Mouse (Mus musculus) urinary bladder, postnatal 14 days (tissue): ENCODE measurements at regions not wholly inside any gene's neighbourhood (a gene's known extent, or its start where the extent isn't known, plus 50 kb on each side); places are given as distances from the start of the nearest gene placed in this dataset.

Experiments used
- DNase-seq: peaks from one replicate; pipeline ENCODE4 v3.0.0; 2021; ENCODE audit warnings: low spot score

DNA sequence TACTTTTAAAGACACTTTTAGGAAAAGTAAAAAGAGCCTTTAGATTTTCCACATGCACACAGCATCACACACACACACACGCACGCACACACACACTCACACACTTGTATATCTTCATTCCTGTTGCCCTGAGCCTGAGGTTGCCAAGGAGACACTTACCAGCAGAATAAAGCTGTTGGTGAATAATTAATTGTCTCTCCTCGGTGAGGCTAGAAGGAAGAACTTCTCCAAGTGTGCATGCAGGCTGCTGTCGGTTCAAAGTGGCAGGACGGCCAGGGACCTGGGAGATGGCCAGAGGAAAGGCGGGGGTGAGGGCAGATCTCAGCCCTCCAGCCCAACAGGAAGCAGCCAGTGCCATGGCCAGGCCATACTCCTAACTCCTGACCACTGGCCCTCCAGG is 98.6 kb upstream of the Prok2 start:
- DNase-seq: no peak

DNA sequence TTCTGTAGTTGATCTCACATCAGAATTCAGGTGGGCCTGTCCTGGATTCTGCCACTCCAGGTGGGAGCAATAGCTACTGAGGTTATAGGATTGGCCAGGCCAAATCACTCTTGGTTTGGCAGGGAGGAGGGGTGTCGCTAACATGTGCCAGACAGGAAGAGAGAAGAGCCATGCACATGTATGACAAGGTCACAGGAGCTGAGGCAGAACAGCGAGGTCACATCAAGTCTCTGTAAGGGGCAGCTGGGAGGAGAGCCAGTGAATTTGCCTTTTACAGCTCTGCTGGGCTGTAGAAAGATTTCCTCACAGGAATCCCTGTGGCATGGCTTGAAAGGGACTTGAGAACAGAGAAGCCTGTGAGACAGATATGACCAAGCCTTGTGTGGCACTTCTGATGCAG is 96.3 kb upstream of the Prok2 start:
- no peak for DNase-seq

DNA sequence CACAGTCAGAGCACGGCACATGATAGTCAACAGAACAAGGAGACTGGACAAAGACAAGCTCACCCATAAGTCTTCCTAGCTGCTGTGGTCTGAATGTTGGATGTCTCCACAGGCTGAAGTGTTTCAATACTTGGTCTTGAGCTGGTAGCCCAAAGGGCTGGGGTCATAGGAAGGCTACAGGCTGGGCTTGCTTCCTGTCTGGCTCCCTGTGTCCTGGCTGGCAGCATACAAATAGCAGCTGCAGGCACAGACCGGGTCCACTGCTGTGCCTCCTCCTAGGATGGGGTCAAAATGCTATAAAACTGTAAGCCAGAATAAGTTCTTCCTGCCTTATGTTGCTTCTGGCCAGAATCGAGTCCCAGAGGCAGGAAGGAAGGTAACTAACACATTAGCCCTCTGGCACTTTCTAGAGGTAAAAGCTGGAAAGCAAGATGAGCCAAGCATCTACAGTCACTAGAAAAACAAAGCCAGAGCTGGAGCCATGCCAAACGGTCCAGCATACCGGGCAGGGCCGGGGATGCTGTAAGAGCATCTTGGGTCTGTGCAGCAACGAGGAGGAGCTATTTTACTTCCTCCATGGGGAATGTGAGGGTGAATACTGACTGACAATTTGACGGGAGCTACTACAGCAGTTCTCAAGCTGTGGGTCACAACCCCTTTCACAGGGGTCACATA is 93.2 kb upstream of the Prok2 start:
- DNase-seq: no peak

DNA sequence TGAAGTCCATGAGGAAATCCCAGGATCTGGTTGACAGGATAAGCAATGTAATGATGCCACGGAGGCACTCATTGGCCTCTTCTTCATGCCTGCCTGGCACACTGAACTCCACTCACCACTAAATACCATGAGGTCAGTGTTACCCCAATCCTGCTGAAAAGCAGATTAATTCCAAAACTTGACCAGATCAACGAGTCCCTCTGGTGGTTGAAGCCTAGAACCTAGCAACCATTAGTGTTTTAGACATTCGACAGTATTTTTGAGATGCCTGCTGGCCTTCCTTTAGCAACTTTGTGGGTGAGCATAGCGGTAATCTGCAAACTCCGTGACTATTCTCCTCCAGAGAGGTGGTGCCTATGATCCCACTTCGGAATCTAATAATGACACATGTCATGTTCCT is 92.3 kb upstream of the Prok2 start:
- DNase-seq: no peak

DNA sequence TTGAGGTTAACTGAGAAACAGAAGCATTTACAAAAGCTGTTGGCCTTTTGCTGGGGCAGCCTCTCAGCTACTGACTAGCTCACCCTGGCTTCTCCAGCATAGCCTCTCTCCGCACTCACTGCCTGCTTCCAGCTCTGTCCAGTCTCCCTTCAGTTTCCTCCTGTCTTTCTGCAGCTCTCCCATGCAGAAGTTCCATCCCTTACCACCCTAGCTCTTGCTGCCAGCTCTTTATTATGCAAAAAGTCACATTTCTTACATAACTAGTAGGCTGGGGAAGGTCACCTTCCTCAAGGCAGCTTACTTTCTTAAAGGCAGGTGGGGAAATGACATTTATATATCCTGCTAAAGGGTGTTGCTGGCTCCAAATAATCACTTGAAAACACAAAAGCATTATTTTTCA is 91.1 kb upstream of the Prok2 start:
- no peak for DNase-seq

DNA sequence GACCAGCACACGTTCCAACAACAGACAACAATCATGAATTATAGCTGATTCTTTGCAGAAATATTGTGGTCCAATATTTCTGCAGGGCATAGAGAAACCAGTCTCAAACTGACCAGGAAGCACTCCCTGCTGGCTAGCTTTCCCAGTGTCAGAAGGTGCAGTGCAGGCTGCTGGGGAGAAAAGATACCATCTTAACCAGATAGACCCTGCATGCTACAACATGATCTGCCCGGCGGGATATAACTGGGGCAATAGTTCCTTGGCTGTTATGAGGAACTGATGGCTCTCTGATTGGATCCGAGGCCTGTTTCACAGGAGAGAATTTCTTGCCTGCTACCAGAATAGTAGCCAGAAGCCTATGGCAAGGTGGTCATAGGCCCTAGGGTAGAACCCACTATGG is 86.9 kb upstream of the Prok2 start:
- DNase-seq: peak; percentile 53

DNA sequence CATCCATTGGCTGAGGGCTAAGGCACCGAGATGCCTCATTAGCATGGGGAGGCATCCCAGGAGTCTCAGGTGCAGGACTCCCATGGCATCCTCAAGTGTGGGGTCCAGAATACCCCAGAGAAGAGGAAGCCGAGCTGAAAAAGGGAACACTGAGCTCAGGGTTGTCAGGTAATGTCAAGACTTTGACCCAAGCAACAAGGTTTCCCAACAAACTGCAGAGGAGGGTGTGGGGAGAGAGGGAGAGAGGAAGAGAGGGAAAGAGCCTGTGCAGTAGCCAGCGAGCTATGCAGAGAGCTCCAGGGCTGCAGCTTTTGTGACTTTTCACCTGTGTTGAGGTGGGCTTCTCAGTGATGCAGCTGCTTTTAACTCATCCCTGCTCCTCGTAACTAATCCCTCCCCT is 85.7 kb upstream of the Prok2 start:
- DNase-seq: no peak

DNA sequence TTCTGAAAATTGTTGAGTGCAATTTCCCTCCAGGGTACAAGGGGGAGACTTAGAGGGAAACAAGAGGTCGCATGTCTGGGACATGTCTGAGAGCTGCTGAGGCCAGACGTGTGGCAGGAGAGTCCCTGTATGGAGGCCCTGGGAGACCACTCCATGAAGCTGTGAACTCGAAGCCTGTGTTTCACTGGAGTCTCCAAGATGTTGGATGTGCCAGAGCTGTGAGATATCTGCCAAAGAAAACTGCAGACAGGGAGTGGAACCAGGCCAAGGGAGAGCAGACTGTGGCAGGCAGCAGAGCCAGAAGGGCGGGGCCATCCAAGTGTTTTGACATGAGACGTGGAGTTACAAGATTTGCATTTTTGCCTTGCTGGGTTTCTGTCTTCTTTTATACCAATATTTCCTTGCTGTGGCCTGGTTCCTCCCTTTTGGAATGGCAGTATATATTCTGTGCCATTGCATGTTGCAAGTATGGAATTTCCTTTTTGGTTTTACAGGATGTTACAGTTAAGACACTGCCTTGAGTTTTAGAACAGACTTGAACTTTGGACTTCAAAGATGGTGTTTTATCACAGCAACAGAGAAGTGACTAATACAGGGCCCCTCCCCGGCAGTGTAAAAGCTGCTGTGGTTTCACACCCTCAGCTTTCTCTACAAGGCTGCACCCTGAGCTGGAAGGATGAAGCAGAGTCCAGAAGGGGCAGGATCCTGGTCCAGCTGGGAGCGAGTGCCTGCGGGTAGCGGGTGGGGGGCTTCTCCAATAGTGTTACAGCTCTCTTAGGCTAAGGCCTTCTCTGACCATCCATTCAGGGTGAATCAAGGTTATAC is 85.0 kb upstream of the Prok2 start:
- peak; percentile 81 for DNase-seq

DNA sequence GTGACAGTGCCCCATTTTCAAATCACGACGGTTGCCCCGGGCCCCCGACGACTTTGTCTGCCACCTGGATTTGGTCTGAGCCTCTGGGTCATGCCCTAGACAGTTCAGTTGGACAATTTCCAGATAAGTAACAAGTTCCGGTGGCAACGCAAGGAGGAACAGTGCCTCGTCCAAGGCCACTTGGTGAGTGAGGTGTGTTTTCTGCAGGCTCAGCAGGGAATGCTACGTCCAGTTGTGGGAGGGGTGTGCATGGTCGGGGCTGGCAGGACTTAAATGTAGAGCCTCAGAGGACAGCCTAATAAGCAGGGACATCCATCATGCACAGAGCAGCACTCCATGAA is 78.7 kb upstream of the Prok2 start:
- DNase-seq: no peak

DNA sequence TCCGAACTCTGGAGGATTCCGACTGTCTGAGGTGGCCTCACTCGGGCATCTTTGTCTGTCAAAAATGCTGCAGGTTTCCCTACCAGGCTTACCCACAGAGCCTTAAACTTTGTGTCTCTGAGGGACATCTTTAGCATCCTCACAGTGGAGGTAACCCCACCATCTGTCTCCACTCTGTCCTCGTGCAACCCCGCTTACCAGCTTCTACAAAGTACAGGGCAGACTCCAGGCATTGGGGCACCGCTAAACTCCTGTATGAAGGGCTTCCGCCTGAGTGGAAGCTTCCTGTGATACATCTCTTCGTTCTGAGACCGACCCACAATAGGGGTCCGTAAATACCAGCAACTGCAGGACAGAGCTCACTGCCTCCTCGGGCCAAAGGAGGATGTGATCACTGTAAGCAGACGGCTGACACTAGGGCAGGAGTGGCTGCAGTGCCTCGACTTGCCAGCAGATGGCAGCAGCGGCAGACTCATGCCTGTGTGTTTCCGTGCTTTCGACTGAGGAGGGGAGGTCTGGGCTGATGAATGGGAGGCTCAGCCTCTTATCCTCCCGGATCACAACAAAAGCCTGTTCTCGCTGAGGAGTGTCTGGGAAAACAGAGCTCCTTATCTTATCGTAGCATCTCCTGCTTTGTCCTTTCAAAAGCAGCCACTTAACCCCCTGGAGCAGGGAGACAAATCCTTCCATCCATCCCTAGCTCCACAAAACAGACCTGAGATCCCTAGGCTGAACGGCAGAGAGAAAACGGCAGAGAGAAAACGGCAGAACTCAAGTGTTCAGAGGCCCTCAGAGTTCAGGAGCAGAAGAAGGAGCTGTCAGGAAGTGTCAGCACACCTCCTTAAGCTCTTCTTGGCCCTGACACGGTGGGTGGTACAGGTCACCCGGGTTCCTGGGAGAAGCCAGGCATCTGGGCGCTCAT is 78.1 kb upstream of the Prok2 start:
- peak; percentile 92 for DNase-seq

DNA sequence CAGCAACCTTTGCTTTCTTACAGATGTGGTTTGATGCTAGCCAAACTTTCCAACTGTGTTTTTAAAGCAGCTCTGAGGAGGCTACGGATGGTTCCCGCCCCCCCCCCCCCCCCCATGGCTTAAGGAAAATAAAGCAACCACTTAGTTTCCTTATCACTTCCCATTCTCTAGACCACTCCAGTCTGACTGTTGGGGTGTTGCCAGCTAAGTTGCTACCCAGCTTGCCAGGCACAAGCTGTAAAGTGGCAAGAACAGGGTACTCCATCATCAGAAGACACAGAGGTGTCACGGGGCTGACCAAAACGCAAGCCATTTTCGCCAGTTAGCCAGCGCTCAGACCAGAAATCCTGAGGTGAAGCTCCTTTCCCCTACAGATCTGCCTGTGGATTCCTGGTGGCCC is 74.7 kb upstream of the Prok2 start:
- no peak for DNase-seq

DNA sequence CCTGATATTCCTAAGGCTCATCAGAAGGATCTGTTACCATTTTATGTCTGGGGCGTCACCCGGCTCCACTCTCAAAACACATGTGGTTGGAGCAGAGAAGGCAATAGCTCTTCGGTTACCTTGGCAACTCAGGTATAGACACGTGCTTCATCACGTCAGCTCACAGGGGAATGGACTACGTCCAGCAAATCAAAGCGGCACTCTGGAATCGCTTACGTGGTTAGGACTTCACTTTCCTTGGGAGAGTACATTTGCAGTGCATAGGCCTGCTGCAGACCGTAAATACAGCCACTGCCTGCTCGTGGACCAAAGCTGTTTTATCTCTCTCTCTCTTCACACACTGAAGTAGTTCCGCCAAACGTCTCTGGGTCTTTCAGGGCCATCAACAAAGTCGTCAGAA is 74.1 kb upstream of the Prok2 start:
- no peak for DNase-seq

DNA sequence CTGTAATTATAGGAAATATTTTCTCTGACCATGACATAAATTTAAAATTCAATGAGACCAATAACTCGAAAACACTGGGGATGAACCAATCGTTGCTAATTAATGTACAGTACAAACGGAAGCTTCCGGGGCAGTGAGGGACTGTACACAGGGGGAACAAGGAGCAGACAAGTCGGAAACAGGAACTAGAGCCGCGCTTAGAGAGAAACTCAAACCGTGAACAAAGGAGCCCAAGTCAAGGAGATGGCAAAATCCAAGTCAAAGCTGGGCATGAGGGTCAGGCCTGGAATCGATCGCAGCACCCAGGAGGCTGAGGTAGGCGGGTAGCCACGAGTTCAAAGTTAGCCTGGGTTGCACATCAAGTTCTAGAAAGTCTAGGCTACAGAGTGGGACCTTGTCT is 70.2 kb upstream of the Prok2 start:
- DNase-seq: no peak

DNA sequence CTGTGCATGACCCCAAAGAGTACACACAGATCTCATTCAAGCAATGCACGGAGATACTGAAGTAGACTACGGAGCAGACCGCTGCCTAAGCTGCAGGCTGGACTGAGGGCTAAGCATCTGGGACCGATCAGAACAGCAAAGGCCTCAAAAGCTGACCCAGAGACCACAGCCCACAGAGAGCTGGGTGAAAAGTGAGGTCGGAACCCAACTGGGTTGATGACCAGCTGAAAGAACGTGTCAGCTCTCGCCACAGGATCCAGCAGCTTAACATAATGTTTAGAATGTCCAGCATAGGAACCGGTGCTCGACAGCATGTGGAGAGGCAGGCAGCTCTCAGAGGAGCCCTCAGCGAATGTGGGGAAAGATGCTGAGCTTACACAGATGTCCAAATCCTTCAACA is 67.4 kb upstream of the Prok2 start:
- no peak for DNase-seq

DNA sequence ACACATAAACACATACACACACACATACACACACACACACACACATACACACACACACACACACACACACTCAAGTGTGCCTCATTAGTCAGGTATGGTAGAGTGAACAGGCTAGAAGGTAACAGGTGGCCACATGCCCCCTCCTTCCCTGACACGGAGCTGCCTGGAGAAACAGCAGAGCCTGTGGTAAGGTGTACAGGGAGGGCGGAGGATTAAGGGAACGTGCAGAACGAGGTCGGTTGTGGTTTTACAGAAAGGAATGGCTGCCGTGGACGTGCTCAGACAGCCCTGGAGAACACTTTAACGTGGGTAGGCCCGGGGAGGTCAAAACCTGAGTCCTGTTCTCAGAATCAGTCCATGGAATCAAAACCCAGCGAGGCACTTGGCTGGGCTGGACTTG is 66.2 kb upstream of the Prok2 start:
- DNase-seq: no peak

DNA sequence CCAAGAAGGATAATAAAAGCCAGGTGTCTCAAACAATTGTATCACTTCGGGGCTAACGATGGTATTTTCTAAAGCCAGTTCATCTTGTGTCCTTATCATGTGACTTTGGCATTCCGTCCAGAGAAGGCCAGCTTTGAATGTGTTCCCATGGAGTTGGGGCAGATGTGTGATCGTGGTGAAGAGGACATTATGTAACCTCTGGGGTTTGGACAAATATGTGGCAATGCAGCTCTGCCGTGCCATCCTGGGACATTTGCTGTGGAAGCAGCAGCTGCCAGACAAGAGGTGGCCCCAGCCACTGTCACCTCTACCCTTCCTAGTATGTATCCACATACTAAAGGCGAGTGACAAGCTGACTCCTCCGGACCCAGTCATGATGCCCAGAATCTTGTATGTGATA is 60.8 kb upstream of the Prok2 start:
- no peak for DNase-seq

DNA sequence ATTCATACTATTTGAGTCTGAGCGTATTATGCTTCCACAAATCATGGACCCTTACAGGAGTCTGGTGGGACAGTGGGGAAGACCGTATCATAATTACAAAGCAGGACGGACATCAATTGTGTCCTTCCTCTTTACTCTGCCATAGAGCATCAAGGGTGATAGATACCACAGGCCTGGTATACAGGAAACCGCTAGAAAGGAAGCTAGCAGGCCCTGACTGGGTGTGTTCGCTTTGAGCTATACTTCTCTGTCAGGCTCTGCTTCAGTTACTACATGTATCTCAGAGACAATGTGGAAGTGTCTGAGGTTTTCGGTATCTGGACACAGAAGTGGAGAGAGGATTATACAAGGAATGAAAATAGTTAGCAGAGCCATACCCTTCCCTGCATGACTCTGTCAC is 59.0 kb upstream of the Prok2 start:
- no peak for DNase-seq

DNA sequence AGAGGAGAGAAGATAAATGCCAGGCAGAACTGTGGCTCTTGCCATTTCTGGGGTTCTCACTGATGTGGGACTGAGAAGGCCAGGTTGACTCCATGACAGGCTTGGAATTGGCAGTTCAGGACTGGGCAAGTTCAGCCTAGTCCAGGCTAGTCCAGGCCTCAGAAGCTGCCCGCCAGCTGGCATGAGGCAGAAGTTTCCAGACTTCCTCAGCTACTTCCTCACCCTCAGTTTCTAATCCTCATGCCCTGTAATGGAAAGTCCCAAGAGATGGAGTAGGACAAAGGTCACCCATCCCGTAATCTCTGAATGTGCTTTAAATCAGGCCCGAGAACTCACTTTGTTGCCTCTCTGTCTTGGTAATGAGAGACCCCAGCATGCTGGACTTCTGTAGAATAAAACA is 58.6 kb upstream of the Prok2 start:
- no peak for DNase-seq

DNA sequence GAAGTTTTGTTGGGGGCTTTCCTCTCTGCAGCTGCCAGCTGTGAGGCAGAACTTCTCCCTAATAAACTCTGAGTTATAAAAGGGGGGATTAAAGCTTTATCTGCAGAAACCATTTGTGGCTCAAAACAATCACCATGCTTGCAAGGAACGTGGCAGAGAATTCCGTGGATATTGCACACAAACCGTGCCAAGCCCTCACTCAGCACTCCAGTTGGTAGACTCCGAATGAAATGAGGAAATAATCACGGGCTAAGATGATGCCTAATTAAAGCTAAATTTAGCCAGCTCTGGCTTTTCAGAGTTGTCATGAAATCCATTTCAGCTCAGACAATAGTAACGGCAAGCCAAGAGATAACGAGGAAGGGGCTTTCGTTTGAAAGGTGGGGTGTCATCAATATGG is 58.1 kb upstream of the Prok2 start:
- no peak for DNase-seq

DNA sequence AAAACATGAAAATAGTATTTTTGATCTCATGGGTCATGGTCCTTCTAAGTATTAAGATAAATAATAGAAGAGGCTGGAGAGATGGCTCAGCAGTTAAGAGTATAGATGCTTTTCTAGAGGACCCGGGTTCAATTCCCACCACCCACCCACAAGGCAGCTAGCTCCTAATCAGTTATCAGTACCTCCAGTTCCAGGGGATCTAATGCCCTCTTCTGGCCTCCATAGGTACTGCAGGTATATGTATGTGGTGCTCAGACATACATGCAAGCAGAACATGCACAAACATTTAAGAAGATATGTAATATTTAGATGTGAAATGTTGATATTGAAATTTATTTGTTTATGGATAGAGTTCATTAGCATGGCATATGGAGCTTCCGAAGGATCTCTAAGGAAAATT is 56.8 kb upstream of the Prok2 start:
- DNase-seq: peak; percentile 33
